9 mouse cellular contexts compared by ENCODE assay signal in genomic region chr19:21942286-21942685, GRCm38 (mm10).
DNase-seq lines count a peak whose midpoint lies in the region; ATAC-seq and TF ChIP-seq lines count a peak whose summit lies in the region.
"Had no signal": no experiment of that assay in that cellular context is flagged by ENCODE, and none has a peak within 500 bp of the region (broad histone marks: within the 10 kb centered on the region; RNA-seq: fewer than 3 reads in every experiment).

No protein-coding gene starts in this region.

- no peak for ATAC-seq in intestine, embryonic 15.5 days
- ATAC-seq in intestine, embryonic 16.5 days = no peak
- ATAC-seq in limb, embryonic 15.5 days (ENCODE audit: insufficient number of reproducible peaks, low FRiP score, low TSS enrichment, low read depth) = no peak

- H3K27ac ChIP-seq in intestine, embryonic 15.5 days = no peak overlapping the region
- H3K27ac ChIP-seq in intestine, embryonic 16.5 days (ENCODE audit: low read length) = no peak overlapping the region
- H3K27ac ChIP-seq in limb, embryonic 15.5 days = no peak overlapping the region; the same call in 1 of the 2 replicates
- H3K27ac ChIP-seq in thymus, adult 2 months (ENCODE audit: control insufficient read depth, insufficient read depth, low read length) = no peak overlapping the region

- no peaks in the 10 kb centered on the region for H3K4me1 ChIP-seq in intestine, embryonic 15.5 days (replicated peaks)
- H3K4me1 ChIP-seq in intestine, embryonic 16.5 days (ENCODE audit: control insufficient read depth, insufficient read depth, low read length) = no peaks in the 10 kb centered on the region
- no peaks in the 10 kb centered on the region; the same call in 1 of the 2 replicates for H3K4me1 ChIP-seq in limb, embryonic 15.5 days
- peaks cover 3% of the 10 kb centered on the region for H3K4me1 ChIP-seq in thymus, adult 2 months (replicated peaks; ENCODE audit: control insufficient read depth, insufficient read depth, low read length)

- peak; percentile 39 for DNase-seq in brain, embryonic 14.5 days (ENCODE audit: low read depth)
- peak; percentile 9 to 15 for DNase-seq in heart, postnatal 14 days
- no peak for DNase-seq in ovary, postnatal 36 days (ENCODE audit: low spot score)
- no peak for DNase-seq in embryo, embryonic 10.5 days (ENCODE audit: low spot score)
- DNase-seq in thymus, adult 2 months = no peak
- DNase-seq: right cerebral cortex, postnatal 25 days had no signal

- H3K36me3 ChIP-seq in intestine, embryonic 15.5 days = no peaks in the 10 kb centered on the region
- no peaks in the 10 kb centered on the region for H3K36me3 ChIP-seq in intestine, embryonic 16.5 days (ENCODE audit: control insufficient read depth, insufficient read depth, low read length)
- no peaks in the 10 kb centered on the region for H3K36me3 ChIP-seq in limb, embryonic 15.5 days
- no peaks in the 10 kb centered on the region for H3K36me3 ChIP-seq in thymus, adult 2 months (ENCODE audit: control insufficient read depth, insufficient read depth, low read length)

- H3K9ac ChIP-seq in intestine, embryonic 15.5 days = no peak overlapping the region
- H3K9ac ChIP-seq in intestine, embryonic 16.5 days (ENCODE audit: low read depth, low read length) = no peak overlapping the region
- H3K9ac ChIP-seq in limb, embryonic 15.5 days = no peak overlapping the region

- intact Hi-C loops in heart, postnatal 14 days (cut with DNase I) = loop anchor here (2.0 to 10.0 kb wide), 3 partner anchors 87 to 367 kb away; no protein-coding TSS in a partner anchor

- 67% methylated on average over 11 of the region's 11 CpGs for WGBS in intestine, embryonic 15.5 days
- 65% methylated on average over 11 of the region's 11 CpGs for WGBS in intestine, embryonic 16.5 days
- WGBS in limb, embryonic 15.5 days = 32% methylated on average over 11 of the region's 11 CpGs
- WGBS in thymus, adult 2 months = 21% methylated on average over 11 of the region's 11 CpGs

- no peaks in the 10 kb centered on the region for H3K27me3 ChIP-seq in intestine, embryonic 15.5 days (replicated peaks)
- H3K27me3 ChIP-seq in intestine, embryonic 16.5 days (replicated peaks; ENCODE audit: control insufficient read depth, insufficient read depth, low read length) = no peaks in the 10 kb centered on the region
- H3K27me3 ChIP-seq in limb, embryonic 15.5 days = no peaks in the 10 kb centered on the region
- no peaks in the 10 kb centered on the region for H3K27me3 ChIP-seq in thymus, adult 2 months (ENCODE audit: control insufficient read depth, insufficient read depth, low read length)

- H3K9me3 ChIP-seq in intestine, embryonic 15.5 days = no peaks in the 10 kb centered on the region
- H3K9me3 ChIP-seq in intestine, embryonic 16.5 days (ENCODE audit: control insufficient read depth, low read length) = no peaks in the 10 kb centered on the region
- H3K9me3 ChIP-seq in limb, embryonic 15.5 days = no peaks in the 10 kb centered on the region

- no peak for TF ChIP-seq CTCF in brain, embryonic 14.5 days (IDR thresholded peaks at IDR 0.05; ENCODE audit: borderline replicate concordance, extremely low read depth, insufficient read depth, insufficient read length)
- no peak for TF ChIP-seq CTCF in thymus, adult 2 months (IDR thresholded peaks at IDR 0.05; ENCODE audit: borderline replicate concordance, control insufficient read depth, extremely low read depth, insufficient read depth, low read length, poor library complexity)

- peak overlapping the region; percentile 9; the same call in 1 of the 2 replicates for H3K4me2 ChIP-seq in intestine, embryonic 15.5 days (replicated peaks)
- H3K4me2 ChIP-seq in intestine, embryonic 16.5 days (ENCODE audit: low read depth, low read length) = no peak overlapping the region
- H3K4me2 ChIP-seq in limb, embryonic 15.5 days = 0 out of 2 replicates have a peak overlapping the region, but pooled peaks have one; percentile 13

- H3K4me3 ChIP-seq in intestine, embryonic 15.5 days (replicated peaks) = no peak overlapping the region
- no peak overlapping the region for H3K4me3 ChIP-seq in intestine, embryonic 16.5 days (ENCODE audit: low read length)
- H3K4me3 ChIP-seq in limb, embryonic 15.5 days = 0 out of 2 replicates have a peak overlapping the region, but pooled peaks have one; percentile 9
- no peak overlapping the region for H3K4me3 ChIP-seq in thymus, adult 2 months (ENCODE audit: control insufficient read depth, insufficient read depth, low read length)

- no peak for TF ChIP-seq POLR2A in brain, embryonic 14.5 days (IDR thresholded peaks at IDR 0.05; ENCODE audit: borderline replicate concordance, extremely low read depth, insufficient read depth, insufficient read length, poor library complexity, severe bottlenecking)
- no peak for TF ChIP-seq POLR2A in thymus, adult 2 months (IDR thresholded peaks at IDR 0.05; ENCODE audit: control insufficient read depth, extremely low read depth, insufficient read depth, low read length, poor library complexity)

Comparison
In these comparisons a context has a peak if more than half of its experiments do, and no peak if none do; other contexts are left out.
1. DNase-seq: peak in brain, embryonic 14.5 days (single experiment) and heart, postnatal 14 days (2 of 2); none in ovary, postnatal 36 days (single experiment), embryo, embryonic 10.5 days (single experiment) and thymus, adult 2 months (single experiment).